Mouse (Mus musculus): ENCODE data around the gene Olfr250.
"Not testable (repeated sequence)": the region's sequence is repeated elsewhere in the genome, so short reads cannot be mapped to it uniquely, and the experiment has no call there.

Gene Olfr250

GRCm38 (mm10) chr9:38366596-38366995, at the start of gene Olfr250:
Gene Olfr250 (plus strand): TSS chr9:38366896.
- no peak for DNase-seq

DNA sequence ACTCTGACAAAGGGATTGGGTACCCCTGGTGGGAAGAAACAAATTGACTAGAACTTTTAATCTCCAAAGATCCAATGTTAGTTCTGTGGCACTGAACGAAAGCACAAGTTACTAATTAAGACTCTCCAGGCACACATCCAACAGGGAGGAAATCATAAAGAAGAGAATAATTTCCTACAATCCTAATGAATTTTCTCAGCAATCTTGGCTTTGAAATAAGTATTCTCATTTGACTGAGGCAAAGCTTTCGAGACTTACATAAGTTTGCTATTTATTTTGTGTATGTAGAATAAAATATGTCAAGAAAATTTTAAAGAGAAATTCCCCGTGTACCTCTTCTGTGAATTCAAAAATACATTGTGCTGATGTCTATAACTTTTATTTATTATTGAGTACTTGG, 37.9 kb upstream of the Olfr250 start, which contains the start of gene Olfr25:
Gene Olfr25 (plus strand): TSS at position 301 of the 400 bp plus-strand sequence.
- no peak for DNase-seq

DNA sequence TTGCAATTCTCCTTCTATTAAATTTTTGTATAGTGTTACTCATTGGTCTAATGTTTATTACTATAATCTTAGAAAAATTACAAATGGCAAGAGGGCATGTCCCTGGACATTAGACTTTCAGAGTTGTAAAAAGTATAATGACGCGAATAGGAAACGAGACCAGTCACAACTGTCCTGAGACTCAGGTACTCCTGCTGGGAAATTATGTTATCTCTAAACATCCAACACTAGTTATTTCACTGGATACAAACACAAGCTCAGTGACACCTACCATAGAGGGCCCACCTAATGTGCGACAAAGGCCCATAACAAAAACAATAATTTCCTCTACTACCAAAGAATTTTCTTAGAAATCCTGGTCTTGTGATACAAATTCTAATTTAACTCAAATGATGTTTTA, 18.6 kb upstream of the Olfr250 start, which contains the start of gene Olfr898:
Gene Olfr898 (plus strand): TSS at position 301 of the 400 bp plus-strand sequence.
- no peak for DNase-seq

DNA sequence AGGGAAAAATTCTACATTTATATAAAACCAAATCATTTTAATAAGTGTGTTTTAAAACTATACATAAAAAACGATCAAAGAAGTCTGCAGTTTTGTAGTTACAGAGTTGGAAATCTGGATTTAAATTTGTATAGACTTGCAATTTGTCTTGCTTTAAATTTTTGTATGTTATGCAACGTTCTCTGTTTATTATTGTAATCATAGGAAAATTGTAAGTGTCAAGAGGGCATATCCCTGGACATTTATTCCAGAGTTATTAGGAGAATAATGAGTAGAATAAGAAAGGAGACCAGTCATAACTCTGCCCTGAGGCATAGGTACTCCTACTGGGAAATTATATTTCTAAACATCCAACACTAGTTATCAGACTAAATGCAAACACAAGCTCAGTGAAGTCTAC, 10.1 kb downstream of the Olfr250 start, which contains the start of gene Olfr251:
Gene Olfr251 (plus strand): TSS at position 301 of the 400 bp plus-strand sequence.
- no peak for DNase-seq

DNA sequence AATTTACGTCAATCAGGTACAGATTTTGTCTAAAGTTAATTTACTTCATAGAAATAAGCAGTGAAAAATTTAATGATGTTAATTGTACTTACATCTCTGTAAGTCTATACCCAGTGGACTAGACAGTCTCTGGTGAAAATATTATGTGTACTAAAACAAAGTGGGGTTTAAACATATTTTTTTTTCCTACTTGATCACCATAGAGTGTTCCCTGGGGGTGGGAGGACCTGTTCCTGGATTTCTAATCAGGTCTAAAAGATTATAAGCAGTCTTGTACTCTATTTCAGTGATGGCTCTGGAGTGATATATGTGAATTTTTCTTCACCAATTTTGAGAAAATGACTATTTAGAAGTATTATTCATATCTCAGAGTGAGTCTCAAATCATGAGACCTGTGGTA, 34.7 kb downstream of the Olfr250 start, which contains the start of gene Olfr147:
Gene Olfr147 (plus strand): TSS at position 301 of the 400 bp plus-strand sequence.
- no peak for DNase-seq

DNA sequence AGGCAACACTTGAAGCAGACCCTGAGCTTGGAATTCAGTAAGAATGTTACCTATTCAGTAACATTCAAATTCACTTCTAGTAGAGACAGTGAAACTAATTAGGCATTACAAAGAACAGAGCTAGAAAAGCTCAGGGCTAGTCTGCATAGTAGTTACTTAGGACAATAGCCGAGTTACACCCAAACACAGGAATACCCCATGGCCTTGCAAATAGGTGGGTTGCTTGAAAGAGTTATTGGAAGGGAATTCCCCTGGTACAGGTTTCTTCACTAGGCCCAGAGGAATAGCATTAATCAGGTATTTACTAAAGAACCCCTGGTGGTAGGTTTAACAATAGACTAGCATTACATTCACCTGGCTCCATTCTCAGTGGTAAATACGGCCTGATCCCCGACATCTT, 40.8 kb downstream of the Olfr250 start:
- not testable (repeated sequence) for DNase-seq

DNA sequence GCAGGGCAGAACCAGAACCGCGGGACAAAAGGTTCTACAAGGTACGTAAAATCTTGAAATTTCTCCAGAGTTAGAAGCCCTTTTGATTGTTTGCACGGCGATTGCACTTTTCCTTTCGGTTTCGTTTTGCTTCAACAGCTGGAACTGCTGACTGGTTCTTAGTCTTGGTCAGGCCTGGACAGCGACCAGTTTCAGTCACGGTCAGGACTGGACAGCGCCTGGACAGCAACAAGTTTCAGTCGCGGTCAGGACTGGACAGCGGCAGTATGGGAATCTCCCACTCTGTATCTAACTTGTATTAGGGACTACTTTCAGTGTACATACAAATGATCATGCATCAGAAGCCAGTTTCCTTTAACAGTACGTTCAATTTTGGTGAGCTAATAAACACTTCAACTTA, 46.8 kb downstream of the Olfr250 start:
- DNase-seq = peak; percentile 50
